Mouse (Mus musculus) T-cell, adult 2 months (primary cell): ENCODE measurements around the gene Mrpl14.

ENCODE experiments used
- DNase-seq: peaks from one replicate; pipeline ENCODE4 v3.0.0; 2022; ENCODE audit warnings: low spot score

The Mrpl14 gene

DNA sequence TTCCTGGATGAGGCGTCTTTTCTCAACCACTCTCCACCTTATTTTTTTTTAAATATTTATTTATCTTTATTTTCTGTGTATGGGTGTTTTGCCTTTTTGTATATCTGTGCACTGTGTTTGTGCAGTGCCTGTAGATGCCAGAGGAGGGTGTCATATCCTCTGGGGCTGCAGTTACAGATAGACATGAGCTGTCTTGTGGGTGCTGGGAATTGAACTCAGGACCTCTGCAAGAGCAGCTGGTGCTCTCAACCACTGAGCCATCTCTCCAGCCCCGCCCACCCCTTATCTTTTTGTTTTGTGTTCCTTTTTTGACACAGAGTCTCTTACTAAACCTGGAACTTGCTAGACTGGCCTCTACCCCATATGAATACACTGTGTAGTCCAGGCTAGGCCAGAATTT is 41.4 kb downstream of the Mrpl14 start:
- no peak for DNase-seq

- DNase-seq: no peak
These were observed 42.0 kb downstream of the Mrpl14 start for GRCm38 (mm10) chr17:45727983-45728723.

- no peak for DNase-seq
These were observed 43.3 kb downstream of the Mrpl14 start for GRCm38 (mm10) chr17:45729387-45729786.

DNA sequence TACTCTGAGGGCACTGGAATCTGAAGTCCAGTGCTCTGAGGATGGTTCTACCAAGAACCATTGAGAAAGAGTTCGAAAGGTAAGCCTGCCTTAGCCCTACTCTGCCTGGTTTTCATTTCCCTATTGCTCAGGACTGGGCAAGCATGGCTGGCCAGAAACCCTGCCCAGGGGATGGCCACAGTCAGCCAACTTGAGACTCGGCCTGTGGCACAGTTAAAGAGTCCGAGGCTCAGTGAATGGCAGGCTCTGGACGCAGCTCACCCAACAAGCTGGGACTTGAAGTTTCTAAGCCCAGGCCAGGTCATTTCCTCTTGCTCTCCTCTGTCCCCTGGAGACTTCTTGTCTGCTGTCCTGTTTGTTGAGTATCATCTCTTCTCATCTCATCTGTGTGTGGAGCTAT is 44.6 kb downstream of the Mrpl14 start:
- DNase-seq: no peak

DNA sequence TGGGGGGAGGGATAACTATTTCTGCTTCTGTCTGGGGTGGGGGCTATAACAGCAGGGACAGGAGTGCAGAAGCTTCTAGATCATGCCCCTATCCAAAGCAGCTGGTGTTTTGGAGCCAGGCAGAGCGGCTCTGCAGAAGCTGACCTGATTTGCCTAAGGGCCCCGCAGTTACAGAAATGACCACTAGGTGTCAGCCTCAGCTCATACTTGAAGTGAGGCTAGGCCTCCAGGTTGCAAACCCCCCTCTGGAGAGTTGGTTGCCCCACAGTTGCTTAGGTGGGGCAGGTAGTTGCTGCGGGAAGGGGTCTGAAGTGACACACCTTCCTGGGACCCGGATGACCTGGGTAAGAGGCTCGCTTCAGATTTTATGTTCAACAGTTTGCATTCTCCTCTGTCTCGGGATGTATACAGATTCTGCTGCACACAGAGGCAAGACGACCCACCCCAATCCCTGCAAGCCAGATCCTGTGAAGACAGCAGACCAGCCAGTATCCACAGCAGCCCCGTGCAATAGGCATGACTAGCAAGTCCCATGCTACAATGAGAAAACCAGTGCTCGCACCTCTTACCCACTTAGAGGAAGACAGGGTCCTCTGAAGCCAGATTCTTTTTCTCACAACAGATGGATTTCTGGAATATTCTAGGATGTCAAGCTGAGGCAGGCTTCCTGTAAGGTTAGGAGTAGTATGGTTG is 45.2 kb downstream of the Mrpl14 start:
- DNase-seq: peak; percentile 75

DNA sequence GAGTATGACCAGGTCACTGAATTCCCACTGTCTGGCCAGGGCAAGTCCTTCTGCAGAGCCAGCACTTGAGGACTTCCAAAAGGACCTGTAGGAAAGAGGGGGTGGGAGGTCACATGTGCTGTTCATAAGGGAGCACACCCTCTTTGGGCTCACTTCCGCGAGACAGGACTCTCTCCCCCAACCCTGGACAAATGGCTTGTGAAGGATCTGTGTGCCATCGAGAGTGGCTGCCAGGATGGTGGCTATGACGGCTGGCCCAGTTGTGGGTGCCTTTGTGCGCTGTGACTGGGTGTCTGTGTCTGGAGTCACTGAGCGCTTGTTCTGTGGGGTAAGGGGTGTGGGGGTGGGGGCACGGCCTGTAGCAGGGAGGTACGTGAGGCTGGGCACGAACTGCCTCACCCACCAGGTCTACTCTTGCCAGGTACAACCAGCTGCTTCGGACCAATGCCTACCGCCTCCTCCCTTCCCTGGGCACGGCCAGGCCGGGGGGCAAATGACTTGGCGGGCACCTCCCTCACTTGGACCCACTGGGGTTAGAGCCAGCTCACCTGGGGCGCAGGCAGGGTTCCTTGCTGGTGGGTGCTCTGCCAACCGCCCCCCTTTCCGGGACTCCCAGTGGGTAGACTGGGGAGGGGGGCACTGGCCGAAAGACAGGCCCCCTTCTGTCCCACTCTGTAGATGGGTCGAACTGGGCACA is 47.1 kb downstream of the Mrpl14 start:
- no peak for DNase-seq

DNA sequence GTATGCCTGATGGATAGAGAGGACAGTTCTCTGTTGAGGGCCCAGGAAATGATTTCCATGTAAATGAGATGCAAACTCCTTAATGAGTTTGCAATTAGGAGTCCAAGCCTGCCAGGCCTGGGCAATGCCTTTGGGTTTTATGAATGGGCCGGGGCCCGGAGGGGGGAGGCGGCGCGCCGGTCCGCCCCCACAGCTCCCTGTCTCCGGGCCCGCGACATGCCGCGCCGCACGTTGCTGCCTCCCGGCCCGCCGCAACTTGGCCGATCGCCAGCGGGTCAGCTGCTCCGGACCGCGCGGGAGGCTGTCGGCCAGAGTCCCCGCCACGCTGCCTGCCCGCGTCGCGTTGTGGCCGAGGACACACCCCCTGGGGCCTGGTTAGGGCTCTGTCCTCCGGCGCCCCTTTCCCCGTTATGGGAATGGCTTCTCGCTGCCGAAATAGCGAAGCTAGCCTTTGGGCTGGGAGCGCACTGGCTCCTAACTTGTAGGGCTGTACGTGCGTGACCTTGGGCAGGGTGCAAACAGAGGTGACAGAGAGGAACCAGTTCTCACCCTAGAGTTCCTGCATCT is 47.7 kb downstream of the Mrpl14 start, which contains the start of gene 1600014C23Rik:
Gene 1600014C23Rik (minus strand): TSS at position 110 of the 567 bp plus-strand sequence.
- DNase-seq: no peak

DNA sequence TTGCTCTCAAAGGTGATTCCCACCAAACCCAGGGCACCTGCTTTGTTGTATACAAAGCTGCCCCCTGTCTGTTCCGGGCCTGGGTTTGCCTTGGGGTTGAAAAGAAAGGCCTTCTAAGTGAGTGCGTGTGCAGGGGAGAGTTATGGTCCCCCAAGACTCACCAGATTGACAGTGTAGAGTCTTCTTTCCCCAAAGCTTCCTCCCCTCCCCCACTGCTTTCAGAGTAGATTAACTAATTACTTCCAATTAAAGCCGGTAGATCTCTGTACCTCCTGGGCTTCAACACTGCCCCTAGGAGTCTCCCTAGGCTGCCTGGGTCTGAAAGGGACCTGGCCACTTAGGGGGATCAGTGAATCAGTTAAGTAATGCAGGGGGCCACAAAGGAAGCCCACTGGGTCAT is 48.2 kb downstream of the Mrpl14 start:
- DNase-seq: no peak

DNA sequence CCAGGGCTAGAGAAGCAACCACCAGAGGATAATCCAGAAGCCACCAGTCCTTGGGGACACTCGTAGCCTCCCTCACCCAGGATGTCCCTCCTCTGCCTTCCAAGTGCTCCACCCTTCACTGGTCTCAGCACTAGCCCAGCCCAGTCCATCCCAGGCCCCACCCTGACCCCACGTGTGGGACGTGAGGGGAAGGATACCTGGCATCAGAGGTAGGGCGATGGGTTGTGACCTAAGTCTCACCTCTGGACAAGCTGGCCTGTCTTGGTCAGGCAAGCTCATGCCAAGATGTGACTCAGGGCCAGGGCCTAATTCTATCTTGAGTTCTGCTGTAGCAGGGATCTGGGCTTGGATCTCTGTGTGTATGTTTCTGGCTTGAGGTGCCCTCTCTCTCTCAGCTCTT is 48.8 kb downstream of the Mrpl14 start:
- no peak for DNase-seq

- DNase-seq: peak; percentile 55
These were observed 49.5 kb downstream of the Mrpl14 start for GRCm38 (mm10) chr17:45735382-45736310.

GRCm38 (mm10) chr17:45736311-45737077 is 50.4 kb downstream of the Mrpl14 start:
- peak; percentile 50 for DNase-seq

GRCm38 (mm10) chr17:45737078-45737601 is 51.0 kb downstream of the Mrpl14 start:
- no peak for DNase-seq

DNA sequence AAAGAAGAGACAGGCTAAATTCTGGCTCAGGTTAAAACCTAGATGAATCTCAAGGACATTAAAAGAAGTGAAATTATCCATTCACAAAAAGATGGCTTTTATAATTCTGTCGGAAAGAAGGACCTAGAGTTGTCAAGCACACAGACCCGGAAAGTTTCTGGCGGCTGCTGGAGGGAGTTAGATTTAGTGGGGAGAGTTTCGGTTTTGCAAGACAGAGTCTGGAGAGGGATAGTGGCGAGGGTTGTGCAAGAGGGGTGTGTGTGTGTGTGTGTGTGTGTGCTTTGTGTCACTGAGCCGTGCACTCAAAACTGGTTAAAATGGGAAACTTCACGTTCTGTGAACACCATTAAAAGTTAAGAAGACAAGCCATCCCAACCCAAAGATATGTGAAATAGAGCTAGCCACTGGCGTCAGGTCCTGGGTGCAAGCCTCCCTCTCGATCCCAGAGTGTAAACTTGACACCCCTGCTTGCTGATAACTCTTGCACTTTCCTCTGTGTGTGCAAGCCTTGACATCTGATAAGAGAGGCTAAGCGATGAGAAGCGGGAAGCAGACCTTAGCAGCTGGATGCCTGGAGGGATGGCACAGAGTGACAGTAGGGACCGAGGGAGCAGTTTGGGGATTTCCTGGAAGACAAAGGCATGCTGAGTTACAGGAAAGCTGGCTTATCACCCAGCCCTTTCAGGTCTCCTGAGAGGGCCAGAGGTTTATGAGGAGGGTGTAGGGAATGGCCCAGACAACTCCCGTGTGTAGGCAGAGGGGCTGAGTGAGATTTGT is 56.4 kb downstream of the Mrpl14 start:
- DNase-seq: no peak

DNA sequence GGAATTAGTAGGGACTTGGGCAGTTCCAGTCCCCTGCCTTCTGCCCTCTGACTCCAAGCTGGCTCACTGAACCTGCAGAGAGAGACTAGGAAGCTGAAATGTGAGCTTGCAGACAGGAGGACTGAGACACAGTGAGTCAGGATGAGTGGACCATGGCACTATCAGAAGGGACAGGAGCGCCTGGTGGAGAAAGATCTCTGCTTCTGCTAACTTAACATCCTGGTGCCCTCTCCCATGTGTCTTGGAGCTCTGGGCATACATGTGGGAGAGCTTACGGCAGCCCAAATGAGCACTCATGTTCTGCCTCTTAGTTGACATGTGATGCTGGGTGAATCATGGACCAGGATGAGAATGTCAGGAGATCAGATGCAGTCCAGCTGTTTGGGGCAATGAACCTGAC is 59.5 kb downstream of the Mrpl14 start:
- DNase-seq: no peak

DNA sequence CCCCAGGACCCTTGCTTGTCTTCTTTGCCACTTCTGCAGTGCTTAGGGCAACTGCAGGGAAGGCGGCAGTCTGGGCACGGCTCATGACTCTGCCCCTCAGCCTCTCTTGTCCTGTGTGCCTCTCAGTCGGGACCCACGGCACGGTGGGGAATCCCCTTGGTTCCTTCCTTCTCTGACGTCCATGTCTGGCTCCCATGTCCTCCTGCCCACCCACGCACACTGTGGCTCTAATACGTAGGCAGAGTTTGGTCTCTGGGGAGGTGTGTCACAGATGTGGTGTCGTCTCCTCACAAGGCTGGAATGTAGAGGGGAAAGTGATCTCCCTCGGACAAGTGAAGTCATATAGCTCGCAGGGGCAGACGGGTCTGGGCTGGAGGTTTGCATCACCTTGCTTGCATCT is 60.6 kb downstream of the Mrpl14 start:
- peak; percentile 44 for DNase-seq

DNA sequence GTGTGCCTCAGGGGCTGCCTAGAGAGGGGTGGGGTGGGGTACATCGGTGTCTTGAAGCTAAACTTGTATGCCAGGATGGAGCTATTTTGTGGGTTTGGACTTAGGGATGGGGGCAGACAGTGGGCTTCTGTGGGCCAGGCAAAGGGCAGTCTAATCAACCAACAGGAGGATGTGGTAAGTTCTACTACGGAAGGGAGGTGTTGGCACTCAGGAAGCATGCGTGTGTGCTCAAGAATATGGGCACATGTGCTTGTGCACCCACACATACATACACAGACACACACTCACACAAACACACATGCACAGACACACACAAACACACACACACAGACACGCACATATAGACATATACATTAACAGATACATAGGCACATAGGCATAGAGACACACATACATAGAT is 61.2 kb downstream of the Mrpl14 start:
- no peak for DNase-seq
